Mouse (Mus musculus) inflammation-experienced regulatory T-cells, adult 6 months (primary cell): Measurements from ENCODE around the gene Ryk. TPM values are rescaled to one million over a fixed set of nuclear protein-coding genes. Genes with fewer than 3 reads are reported as not detected.

ENCODE experiments used
- ATAC-seq: one replicate; pipeline ENCODE4 v1.8.0; 2017
- polyA plus RNA-seq, 3 experiments: library from polyadenylated mRNA; unstranded; fragments of 100-300 nt; shearing (Covaris generic); gene quantifications; one replicate each; pipeline ENCODE4 v1.2.1; 2017

The Ryk gene
- polyA plus RNA-seq, 3 experiments from 2014 or later: 2.6 to 3.2 (median 3.1) TPM

DNA sequence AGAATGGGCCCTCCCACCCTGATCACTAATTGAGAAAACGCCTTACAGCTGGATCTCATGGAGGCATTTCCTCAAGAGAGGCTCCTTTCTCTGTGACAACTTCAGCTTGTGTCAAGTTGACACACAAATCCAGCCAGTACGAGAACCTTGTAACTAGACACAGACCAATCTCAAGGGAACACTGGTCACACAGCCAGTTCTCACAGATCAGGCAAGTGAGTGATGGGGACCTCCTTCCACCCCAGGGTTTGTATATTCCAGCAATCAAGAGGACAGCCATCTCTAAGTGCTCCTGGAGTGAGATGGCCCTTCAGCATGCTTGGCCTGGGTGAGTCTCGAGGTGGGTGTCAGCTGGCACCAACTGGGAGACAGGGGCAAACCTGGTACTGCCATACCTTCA, 121.1 kb downstream of the Ryk start:
- no peak for ATAC-seq

Other genes with a start within 250 kb of the Ryk start
- 100 to 1,000 TPM; 106 to 147 (median 129) TPM for gene Anapc13, start 208.6 kb upstream of the Ryk start, polyA plus RNA-seq
- 10 to 100 TPM; 38.9 to 61.0 (median 49.9) TPM for gene Cep63, start 208.4 kb upstream of the Ryk start, polyA plus RNA-seq
- under 1 TPM in 1 of 3 experiments, not detected in 2; 0.21 TPM for gene Amotl2, start 118.2 kb upstream of the Ryk start, polyA plus RNA-seq
- gene Slco2a1, start 153.8 kb downstream of the Ryk start, polyA plus RNA-seq: under 1 TPM; 0.20 to 0.71 (median 0.26) TPM